Mouse (Mus musculus) R1 (cell line): ENCODE measurements at regions not wholly inside any gene's neighbourhood (a gene's known extent, or its start where the extent isn't known, plus 50 kb on each side); places are given as distances from the start of the nearest gene placed in this dataset.

ENCODE experiments used
- DNase-seq: peaks from one replicate; pipeline ENCODE4 v3.0.0-alpha.2; 2018; ENCODE audit warnings: low read depth, low spot score

GRCm38 (mm10) chr7:129441085-129441617 is 150.5 kb upstream of the Wdr11 start:
- no peak for DNase-seq

DNA sequence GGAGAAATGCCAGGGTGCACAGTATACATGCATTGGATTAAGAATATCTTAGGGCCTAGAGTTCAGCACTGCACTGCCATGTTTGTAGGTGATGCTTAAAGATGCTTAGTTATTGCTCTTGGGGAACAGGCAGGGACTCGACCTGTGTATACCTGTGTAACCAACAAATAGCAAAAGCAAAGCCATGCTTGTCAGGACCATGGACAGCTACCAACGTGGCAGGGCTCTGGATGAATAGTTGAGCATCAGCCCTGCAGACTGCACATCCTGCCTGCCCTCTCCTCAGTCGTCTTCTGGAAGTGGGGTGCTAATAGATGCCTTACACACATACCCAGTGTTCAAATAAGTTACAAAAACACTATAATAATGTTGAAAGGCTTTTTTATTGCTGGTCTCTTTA is 122.2 kb upstream of the Wdr11 start:
- peak; percentile 67 for DNase-seq

- DNase-seq, result no peak
These were observed 107.9 kb upstream of the Wdr11 start for GRCm38 (mm10) chr7:129483736-129484135.

DNA sequence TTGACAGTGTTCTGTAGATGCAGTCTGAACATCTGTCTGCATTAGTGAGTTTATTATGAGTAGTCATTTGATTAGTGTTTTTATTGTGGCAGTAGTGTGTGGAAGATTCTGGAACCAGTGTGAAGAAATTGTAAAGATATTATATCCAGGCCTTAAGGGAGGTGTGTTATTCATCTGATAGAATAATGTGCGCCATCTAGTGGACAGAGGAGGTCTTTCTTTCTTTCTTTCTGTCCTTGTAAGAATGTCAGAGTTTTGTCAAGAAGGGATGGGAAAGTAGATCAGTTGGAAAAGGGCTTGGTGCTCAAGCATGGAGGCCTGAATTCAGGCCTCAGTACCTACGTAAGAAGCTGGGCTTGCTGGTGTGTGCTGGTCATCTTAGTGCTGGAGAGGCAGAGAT is 84.8 kb upstream of the Wdr11 start:
- peak; percentile 57 for DNase-seq

DNA sequence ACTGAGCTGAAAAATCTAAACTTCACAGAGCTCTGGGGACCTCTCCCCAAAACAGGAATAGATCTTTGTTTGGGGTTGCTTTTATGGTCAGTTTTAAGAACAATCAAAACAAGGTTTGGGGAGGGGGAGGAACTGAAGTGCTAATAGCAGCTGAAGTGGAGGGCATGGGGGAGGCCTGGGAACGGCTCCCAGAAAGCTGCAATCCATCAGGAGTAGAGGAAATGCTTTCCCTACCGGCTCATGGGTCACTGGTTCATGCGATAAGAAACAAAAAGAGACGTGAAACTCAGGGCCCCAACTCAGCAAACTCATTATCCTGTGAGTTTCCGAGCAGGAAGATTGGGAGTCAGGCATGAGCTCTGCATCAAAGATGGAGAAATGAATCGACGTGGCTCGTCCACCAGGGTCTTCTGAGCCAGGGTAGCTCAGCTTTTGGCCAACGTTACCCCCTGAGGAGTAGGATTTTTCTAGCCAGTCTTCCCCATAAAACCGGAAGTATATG is 82.0 kb upstream of the Wdr11 start:
- no peak for DNase-seq

DNA sequence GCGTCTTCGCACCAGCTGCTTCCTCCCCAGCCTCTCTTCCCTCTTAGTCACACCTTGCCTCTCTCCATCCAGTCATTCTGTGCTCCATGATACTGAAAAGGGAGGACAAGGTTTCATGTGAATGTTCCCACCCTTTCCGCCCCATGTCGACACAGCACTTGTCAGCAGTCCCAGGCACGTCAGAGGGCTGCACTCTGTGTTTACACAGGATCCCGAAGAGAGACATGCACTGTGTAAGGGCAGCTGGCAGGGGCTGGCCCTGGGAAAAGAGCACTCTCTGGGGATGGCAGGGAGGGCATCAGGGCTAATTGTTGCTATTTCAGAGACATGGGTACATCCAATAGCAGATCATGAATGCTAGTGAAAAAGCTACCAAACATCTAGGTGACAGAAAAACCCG is 77.0 kb upstream of the Wdr11 start:
- DNase-seq, result no peak

GRCm38 (mm10) chr7:129524369-129524915 is 67.2 kb upstream of the Wdr11 start:
- no peak for DNase-seq

- DNase-seq, result no peak
These were observed 65.7 kb upstream of the Wdr11 start for GRCm38 (mm10) chr7:129525985-129526384.

DNA sequence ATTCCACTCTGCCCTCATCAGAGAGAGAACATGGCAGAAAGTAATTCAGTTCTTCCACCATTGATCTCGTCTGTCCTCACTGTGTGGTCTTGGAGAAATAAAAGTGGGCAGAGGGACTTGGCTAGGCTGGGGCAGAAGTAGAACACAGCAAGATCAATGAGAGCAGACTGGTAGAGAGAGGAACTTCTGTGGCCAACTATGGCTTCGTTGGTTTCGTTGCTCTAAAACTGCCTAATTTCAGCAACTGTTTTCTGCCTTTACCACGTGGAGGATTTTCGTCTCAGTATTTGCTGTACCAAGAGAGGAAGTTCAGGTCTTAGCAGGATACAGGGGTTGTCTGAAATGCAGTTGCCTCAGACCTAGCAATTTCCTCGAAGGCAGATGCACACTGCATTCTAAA is 63.4 kb upstream of the Wdr11 start:
- no peak for DNase-seq

GRCm38 (mm10) chr7:129533366-129533905 is 58.2 kb upstream of the Wdr11 start:
- DNase-seq, result no peak
